In the genomic region with DNA sequence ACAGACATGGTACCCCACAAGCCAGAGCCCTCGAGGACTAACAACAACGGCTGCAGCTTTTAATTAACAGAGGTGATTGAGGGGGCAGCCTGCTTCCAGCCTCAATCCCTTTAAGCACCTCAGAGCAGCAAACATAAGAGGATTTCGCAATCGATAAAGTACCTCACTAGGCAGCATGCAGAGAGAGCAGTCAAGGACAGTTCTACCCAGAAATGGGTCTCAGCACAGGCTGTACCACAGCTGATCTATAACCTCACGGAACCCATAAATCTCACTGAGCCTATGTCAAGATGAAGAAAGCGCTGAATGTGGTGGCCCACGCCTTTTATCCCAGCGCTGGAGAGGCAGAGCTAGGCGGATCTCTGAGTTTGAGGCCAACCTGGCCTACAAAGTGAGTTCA, we compare ENCODE assay signal across 16 mouse cellular contexts. TPM values are rescaled to one million over a fixed set of nuclear protein-coding genes. Genes with fewer than 3 reads are reported as not detected.
DNase-seq lines count a peak whose midpoint lies in the region; ATAC-seq and TF ChIP-seq lines count a peak whose summit lies in the region.
"Had no signal": no experiment of that assay in that cellular context is flagged by ENCODE, and none has a peak within 500 bp of the region (broad histone marks: within the 10 kb centered on the region; RNA-seq: fewer than 3 reads in every experiment).

No protein-coding gene starts in this region.

- no peak overlapping the region for H3K4me2 ChIP-seq in liver, embryonic 15.5 days
- H3K4me2 ChIP-seq in liver, embryonic 11.5 days, result no peak overlapping the region
- no peak overlapping the region for H3K4me2 ChIP-seq in intestine, postnatal 0 days (replicated peaks; ENCODE audit: low read depth)
- H3K4me2 ChIP-seq: embryonic facial prominence, embryonic 15.5 days; hindbrain, embryonic 14.5 days had no signal

- TF ChIP-seq CTCF in intestine, postnatal 0 days (IDR thresholded peaks at IDR 0.05; ENCODE audit: low read depth), result no peak

- 0 out of 2 replicates have a peak overlapping the region, but pooled peaks have one; percentile 48 for H3K27ac ChIP-seq in liver, embryonic 15.5 days (replicated peaks)
- no peak overlapping the region for H3K27ac ChIP-seq in liver, embryonic 11.5 days (ENCODE audit: low read depth, low read length)
- H3K27ac ChIP-seq in intestine, postnatal 0 days (ENCODE audit: low read depth, low read length), result no peak overlapping the region
- no peak overlapping the region for H3K27ac ChIP-seq in forebrain, embryonic 10.5 days
- H3K27ac ChIP-seq: embryonic facial prominence, embryonic 15.5 days; heart, adult 2 months; hindbrain, embryonic 14.5 days; liver, embryonic 14.5 days had no signal

- no peaks in the 10 kb centered on the region for H3K27me3 ChIP-seq in liver, embryonic 15.5 days
- no peaks in the 10 kb centered on the region for H3K27me3 ChIP-seq in liver, embryonic 11.5 days (replicated peaks; ENCODE audit: control insufficient read depth, insufficient read depth, low read length)
- H3K27me3 ChIP-seq in intestine, postnatal 0 days (replicated peaks; ENCODE audit: control insufficient read depth, insufficient read depth, low read length), result no peaks in the 10 kb centered on the region
- no peaks in the 10 kb centered on the region for H3K27me3 ChIP-seq in forebrain, embryonic 10.5 days (ENCODE audit: poor library complexity, severe bottlenecking)
- H3K27me3 ChIP-seq: embryonic facial prominence, embryonic 15.5 days had no signal

- H3K9me3 ChIP-seq in liver, embryonic 15.5 days (replicated peaks), result no peaks in the 10 kb centered on the region
- no peaks in the 10 kb centered on the region for H3K9me3 ChIP-seq in liver, embryonic 11.5 days (ENCODE audit: control insufficient read depth, low read length)
- no peaks in the 10 kb centered on the region for H3K9me3 ChIP-seq in intestine, postnatal 0 days (ENCODE audit: control insufficient read depth)
- no peaks in the 10 kb centered on the region for H3K9me3 ChIP-seq in forebrain, embryonic 10.5 days
- H3K9me3 ChIP-seq: embryonic facial prominence, embryonic 15.5 days had no signal

- no peak overlapping the region for H3K9ac ChIP-seq in liver, embryonic 15.5 days
- no peak overlapping the region for H3K9ac ChIP-seq in liver, embryonic 11.5 days (ENCODE audit: low read depth, low read length)
- H3K9ac ChIP-seq in intestine, postnatal 0 days (ENCODE audit: low read depth, low read length), result no peak overlapping the region
- H3K9ac ChIP-seq: embryonic facial prominence, embryonic 15.5 days; hindbrain, embryonic 14.5 days; liver, embryonic 14.5 days had no signal

- no peaks in the 10 kb centered on the region for H3K4me1 ChIP-seq in liver, embryonic 15.5 days (replicated peaks)
- H3K4me1 ChIP-seq in liver, embryonic 11.5 days (replicated peaks; ENCODE audit: control insufficient read depth, insufficient read depth, low read length), result no peaks in the 10 kb centered on the region
- no peaks in the 10 kb centered on the region for H3K4me1 ChIP-seq in intestine, postnatal 0 days (replicated peaks; ENCODE audit: control insufficient read depth, insufficient read depth, low read length)
- no peaks in the 10 kb centered on the region for H3K4me1 ChIP-seq in forebrain, embryonic 10.5 days
- H3K4me1 ChIP-seq: embryonic facial prominence, embryonic 15.5 days had no signal

- H3K36me3 ChIP-seq in liver, embryonic 15.5 days (replicated peaks), result no peaks in the 10 kb centered on the region
- no peaks in the 10 kb centered on the region for H3K36me3 ChIP-seq in liver, embryonic 11.5 days (ENCODE audit: control insufficient read depth, insufficient read depth, low read length)
- H3K36me3 ChIP-seq in intestine, postnatal 0 days (ENCODE audit: control insufficient read depth, insufficient read depth), result no peaks in the 10 kb centered on the region
- H3K36me3 ChIP-seq in forebrain, embryonic 10.5 days (replicated peaks), result no peaks in the 10 kb centered on the region
- H3K36me3 ChIP-seq: embryonic facial prominence, embryonic 15.5 days had no signal

- DNase-seq in liver, embryonic 11.5 days (ENCODE audit: low spot score), result no peak
- DNase-seq in adrenal gland, postnatal 36 days, result peak; percentile 42 to 48
- peak; percentile 58 for DNase-seq in retina, postnatal 1 day
- DNase-seq in embryo, embryonic 10 days (ENCODE audit: low spot score), result no peak
- no peak for DNase-seq in forebrain, embryonic 10.5 days (ENCODE audit: extremely low spot score, low spot score)
- DNase-seq: cerebellum, adult 18-20 months; heart, adult 2 months; kidney, adult 8-10 months; kidney, postnatal 36 days; right cerebral cortex, adult 18-20 months had no signal

- ATAC-seq in liver, embryonic 15.5 days (ENCODE audit: insufficient read depth), result peak; percentile 45; the same call in 1 of the 2 replicates
- no peak for ATAC-seq in liver, embryonic 11.5 days (replicated peaks; ENCODE audit: low FRiP score)
- 0 out of 2 replicates have a peak, but pooled peaks have one; percentile 54 for ATAC-seq in intestine, postnatal 0 days
- ATAC-seq: forebrain, embryonic 14.5 days had no signal

- WGBS in liver, embryonic 15.5 days (ENCODE audit: insufficient replicate concordance), result 54% methylated on average over 9 of the region's 9 CpGs
- 75% methylated on average over 9 of the region's 9 CpGs for WGBS in liver, embryonic 11.5 days
- WGBS in intestine, postnatal 0 days, result 60% methylated on average over 9 of the region's 9 CpGs
- 77% methylated on average over 9 of the region's 9 CpGs for WGBS in forebrain, embryonic 10.5 days

- H3K4me3 ChIP-seq in liver, embryonic 15.5 days (replicated peaks), result no peak overlapping the region
- H3K4me3 ChIP-seq in liver, embryonic 11.5 days (ENCODE audit: low read depth, low read length), result no peak overlapping the region
- no peak overlapping the region for H3K4me3 ChIP-seq in intestine, postnatal 0 days (ENCODE audit: low read depth, low read length)
- H3K4me3 ChIP-seq in forebrain, embryonic 10.5 days, result no peak overlapping the region
- H3K4me3 ChIP-seq: embryonic facial prominence, embryonic 15.5 days; heart, adult 2 months had no signal

RNA-seq across cellular contexts. Expression of a gene that starts 56.6 kb away (rescaled TPM):
- 3.1 and 3.7 TPM in 2 replicates for polyA plus RNA-seq in liver, embryonic 15.5 days (2015; fragmentation: Nextera tagmentation; extraction: Ambion mirVana)
- 9.7 and 9.9 TPM in 2 replicates for polyA plus RNA-seq in liver, embryonic 11.5 days (2014; fragmentation: Nextera tagmentation; extraction: Ambion mirVana)
- 100 to 1,000 TPM in 1 of 2 experiments, 10 to 100 TPM in 1; 53.2 to 139 TPM for total RNA-seq in adrenal gland, postnatal 36 days (2021)
- polyA plus RNA-seq in intestine, postnatal 0 days (2015; fragmentation: Nextera tagmentation; extraction: Ambion mirVana), result 5.9 and 6.3 TPM in 2 replicates
- polyA plus RNA-seq in forebrain, embryonic 10.5 days (2016; fragmentation: Nextera tagmentation; extraction: Ambion mirVana), result 25.1 and 27.8 TPM in 2 replicates

Comparison
In these comparisons a context has a peak if more than half of its experiments do, and no peak if none do; other contexts are left out.
1. DNase-seq: peak in adrenal gland, postnatal 36 days (2 of 2) and retina, postnatal 1 day (single experiment); none in liver, embryonic 11.5 days (single experiment), embryo, embryonic 10 days (single experiment) and forebrain, embryonic 10.5 days (single experiment).